Mouse (Mus musculus) right cerebral cortex, postnatal 4 days (tissue): Measurements from ENCODE around the gene Bace1.
A peak's percentile ranks its signal among the peaks of the same experiment; 100 is the strongest.

Experiments used
- DNase-seq: peaks from one replicate; pipeline ENCODE4 v3.0.0-alpha.2; 2022

The Bace1 gene

GRCm38 (mm10) chr9:45838434-45839138 lies at the start of gene Bace1:
Gene Bace1 (plus strand): TSS chr9:45838580.
- DNase-seq: peak; percentile 92

GRCm38 (mm10) chr9:45791456-45792142 lies 46.8 kb upstream of the Bace1 start:
- no peak for DNase-seq

GRCm38 (mm10) chr9:45792235-45792634 lies 46.1 kb upstream of the Bace1 start:
- no peak for DNase-seq

GRCm38 (mm10) chr9:45793697-45794096 lies 44.7 kb upstream of the Bace1 start:
- no peak for DNase-seq

- DNase-seq: no peak
These were observed 42.7 kb upstream of the Bace1 start for GRCm38 (mm10) chr9:45795722-45796121.

GRCm38 (mm10) chr9:45797271-45797670 lies 41.1 kb upstream of the Bace1 start:
- no peak for DNase-seq

GRCm38 (mm10) chr9:45798467-45799164 lies 39.8 kb upstream of the Bace1 start:
- DNase-seq: peak; percentile 36

- DNase-seq: no peak
These were observed 39.0 kb upstream of the Bace1 start for GRCm38 (mm10) chr9:45799402-45799801.

- no peak for DNase-seq
These were observed 35.2 kb upstream of the Bace1 start for GRCm38 (mm10) chr9:45803070-45803774.

GRCm38 (mm10) chr9:45806847-45807246 lies 31.5 kb upstream of the Bace1 start:
- no peak for DNase-seq

GRCm38 (mm10) chr9:45807337-45807736 lies 31.0 kb upstream of the Bace1 start:
- DNase-seq: no peak

- no peak for DNase-seq
These were observed 30.6 kb upstream of the Bace1 start for GRCm38 (mm10) chr9:45807761-45808160.

GRCm38 (mm10) chr9:45811946-45812345 lies 26.4 kb upstream of the Bace1 start:
- no peak for DNase-seq

GRCm38 (mm10) chr9:45815113-45815512 lies 23.3 kb upstream of the Bace1 start:
- peak; percentile 62 for DNase-seq

- no peak for DNase-seq
These were observed 22.9 kb upstream of the Bace1 start for GRCm38 (mm10) chr9:45815525-45815924.

GRCm38 (mm10) chr9:45818406-45819011 lies 19.9 kb upstream of the Bace1 start:
- DNase-seq: no peak

GRCm38 (mm10) chr9:45827663-45828290 lies 10.6 kb upstream of the Bace1 start:
- peak; percentile 38 for DNase-seq

GRCm38 (mm10) chr9:45828291-45828963 lies 10.0 kb upstream of the Bace1 start, which contains the start of gene Cep164:
Gene Cep164 (minus strand): TSS chr9:45828691.
- DNase-seq: peak; percentile 74

GRCm38 (mm10) chr9:45829107-45829506 lies 9.3 kb upstream of the Bace1 start:
- DNase-seq: peak; percentile 87

GRCm38 (mm10) chr9:45832898-45833297 lies 5.5 kb upstream of the Bace1 start:
- no peak for DNase-seq

- no peak for DNase-seq
These were observed 4.9 kb upstream of the Bace1 start for GRCm38 (mm10) chr9:45833461-45833860.

GRCm38 (mm10) chr9:45838069-45838433 lies 329 bp upstream of the Bace1 start:
- DNase-seq: no peak
